30 mouse cellular contexts compared by ENCODE assay signal in genomic region chr6:77950690-77951089, GRCm38 (mm10). TPM values are rescaled to one million over a fixed set of nuclear protein-coding genes. Genes with fewer than 3 reads are reported as not detected.
A peak's percentile ranks its signal among the peaks of the same experiment; 100 is the strongest.
DNase-seq lines count a peak whose midpoint lies in the region; ATAC-seq and TF ChIP-seq lines count a peak whose summit lies in the region.
"Had no signal": no experiment of that assay in that cellular context is flagged by ENCODE, and none has a peak within 500 bp of the region (broad histone marks: within the 10 kb centered on the region; RNA-seq: fewer than 3 reads in every experiment).

No protein-coding gene starts in this region.

- H3K4me3 ChIP-seq in forebrain, embryonic 13.5 days, result no peak overlapping the region
- H3K4me3 ChIP-seq in forebrain, embryonic 11.5 days (ENCODE audit: low read depth, low read length), result no peak overlapping the region
- H3K4me3 ChIP-seq in hindbrain, postnatal 0 days (ENCODE audit: low read length), result no peak overlapping the region
- H3K4me3 ChIP-seq in hindbrain, embryonic 14.5 days (replicated peaks; ENCODE audit: low read length), result no peak overlapping the region
- H3K4me3 ChIP-seq in midbrain, embryonic 15.5 days, result no peak overlapping the region
- no peak overlapping the region for H3K4me3 ChIP-seq in neural tube, embryonic 15.5 days (replicated peaks)
- H3K4me3 ChIP-seq: embryonic facial prominence, embryonic 10.5 days; embryonic facial prominence, embryonic 15.5 days; hindbrain, embryonic 12.5 days; kidney, embryonic 15.5 days; liver, embryonic 12.5 days; megakaryocyte, embryonic 14.5 days; stomach, embryonic 15.5 days had no signal

- TF ChIP-seq CTCF in hindbrain, postnatal 0 days (IDR thresholded peaks at IDR 0.05; ENCODE audit: low read depth), result no peak

- H3K27me3 ChIP-seq in forebrain, embryonic 13.5 days, result no peaks in the 10 kb centered on the region
- no peaks in the 10 kb centered on the region for H3K27me3 ChIP-seq in forebrain, embryonic 11.5 days (ENCODE audit: control insufficient read depth, insufficient read depth, low read length)
- H3K27me3 ChIP-seq in hindbrain, postnatal 0 days (ENCODE audit: insufficient read depth, low read length), result no peaks in the 10 kb centered on the region
- H3K27me3 ChIP-seq in hindbrain, embryonic 14.5 days (ENCODE audit: control insufficient read depth, insufficient read depth, low read length), result no peaks in the 10 kb centered on the region
- no peaks in the 10 kb centered on the region for H3K27me3 ChIP-seq in midbrain, embryonic 15.5 days (replicated peaks)
- no peaks in the 10 kb centered on the region for H3K27me3 ChIP-seq in neural tube, embryonic 15.5 days (replicated peaks)
- H3K27me3 ChIP-seq: embryonic facial prominence, embryonic 15.5 days; hindbrain, embryonic 12.5 days; kidney, embryonic 15.5 days; liver, embryonic 12.5 days; megakaryocyte, embryonic 14.5 days; stomach, embryonic 15.5 days had no signal

- no peak for DNase-seq in forebrain, embryonic 11.5 days (ENCODE audit: low spot score)
- DNase-seq in hindbrain, postnatal 0 days (ENCODE audit: low spot score), result no peak
- DNase-seq in hindbrain, embryonic 14.5 days (ENCODE audit: low spot score), result no peak
- peak; percentile 18 to 22 for DNase-seq in cerebellum, postnatal 25 days
- no peak for DNase-seq in adrenal gland, adult 18-20 months (ENCODE audit: low spot score in 2 of 2)
- DNase-seq: adrenal gland, adult 2 months; B cell, adult 2 months; gastrocnemius, postnatal 25 days; heart, adult 11 months; heart, postnatal 36 days; kidney, adult 18-20 months; kidney, postnatal 25 days; left cerebral cortex, postnatal 4 days; liver, postnatal 0 days; lung, postnatal 4 days; right cerebral cortex, postnatal 25 days had no signal

- no peak overlapping the region for H3K4me2 ChIP-seq in forebrain, embryonic 13.5 days
- no peak overlapping the region for H3K4me2 ChIP-seq in forebrain, embryonic 11.5 days (ENCODE audit: low read depth, low read length, severe bottlenecking)
- H3K4me2 ChIP-seq in hindbrain, postnatal 0 days (ENCODE audit: low read depth, low read length), result no peak overlapping the region
- H3K4me2 ChIP-seq in hindbrain, embryonic 14.5 days (replicated peaks), result no peak overlapping the region
- no peak overlapping the region for H3K4me2 ChIP-seq in midbrain, embryonic 15.5 days
- H3K4me2 ChIP-seq in neural tube, embryonic 15.5 days, result no peak overlapping the region
- H3K4me2 ChIP-seq: embryonic facial prominence, embryonic 15.5 days; heart, embryonic 11.5 days; hindbrain, embryonic 12.5 days; kidney, embryonic 15.5 days; liver, embryonic 12.5 days; stomach, embryonic 15.5 days had no signal

- 0 out of 2 replicates have a peak, but pooled peaks cover 4% of the 10 kb centered on the region for H3K36me3 ChIP-seq in forebrain, embryonic 13.5 days (ENCODE audit: poor library complexity, severe bottlenecking)
- no peaks in the 10 kb centered on the region for H3K36me3 ChIP-seq in forebrain, embryonic 11.5 days (ENCODE audit: control insufficient read depth, insufficient read depth, low read length)
- H3K36me3 ChIP-seq in hindbrain, postnatal 0 days (ENCODE audit: insufficient read depth, low read length), result no peaks in the 10 kb centered on the region
- no peaks in the 10 kb centered on the region for H3K36me3 ChIP-seq in hindbrain, embryonic 14.5 days (replicated peaks; ENCODE audit: control insufficient read depth, insufficient read depth)
- no peaks in the 10 kb centered on the region for H3K36me3 ChIP-seq in midbrain, embryonic 15.5 days (replicated peaks)
- no peaks in the 10 kb centered on the region for H3K36me3 ChIP-seq in neural tube, embryonic 15.5 days
- H3K36me3 ChIP-seq: embryonic facial prominence, embryonic 10.5 days; embryonic facial prominence, embryonic 15.5 days; hindbrain, embryonic 12.5 days; kidney, embryonic 15.5 days; liver, embryonic 12.5 days; stomach, embryonic 15.5 days had no signal

- H3K9ac ChIP-seq in forebrain, embryonic 13.5 days, result no peak overlapping the region
- H3K9ac ChIP-seq in forebrain, embryonic 11.5 days (ENCODE audit: low read length), result no peak overlapping the region
- no peak overlapping the region for H3K9ac ChIP-seq in hindbrain, postnatal 0 days (replicated peaks; ENCODE audit: low read length)
- no peak overlapping the region for H3K9ac ChIP-seq in hindbrain, embryonic 14.5 days
- no peak overlapping the region for H3K9ac ChIP-seq in midbrain, embryonic 15.5 days
- H3K9ac ChIP-seq in neural tube, embryonic 15.5 days (replicated peaks), result no peak overlapping the region
- H3K9ac ChIP-seq: embryonic facial prominence, embryonic 15.5 days; hindbrain, embryonic 12.5 days; kidney, embryonic 15.5 days; liver, embryonic 12.5 days; liver, postnatal 0 days; stomach, embryonic 15.5 days had no signal

- H3K4me1 ChIP-seq in forebrain, embryonic 13.5 days, result peaks cover 10% of the 10 kb centered on the region
- H3K4me1 ChIP-seq in forebrain, embryonic 11.5 days (replicated peaks; ENCODE audit: control insufficient read depth, insufficient read depth, low read length), result no peaks in the 10 kb centered on the region
- peaks cover 6% of the 10 kb centered on the region; the same call in 1 of the 2 replicates for H3K4me1 ChIP-seq in hindbrain, postnatal 0 days (ENCODE audit: insufficient read depth, low read length)
- H3K4me1 ChIP-seq in hindbrain, embryonic 14.5 days (replicated peaks; ENCODE audit: control insufficient read depth, insufficient read depth, low read length), result no peaks in the 10 kb centered on the region
- H3K4me1 ChIP-seq in midbrain, embryonic 15.5 days, result peaks cover 6% of the 10 kb centered on the region
- H3K4me1 ChIP-seq in neural tube, embryonic 15.5 days, result no peaks in the 10 kb centered on the region
- H3K4me1 ChIP-seq: embryonic facial prominence, embryonic 10.5 days; embryonic facial prominence, embryonic 15.5 days; kidney, embryonic 15.5 days; liver, embryonic 12.5 days; megakaryocyte, embryonic 14.5 days; stomach, embryonic 15.5 days had no signal

- H3K9me3 ChIP-seq in forebrain, embryonic 13.5 days (replicated peaks), result no peaks in the 10 kb centered on the region
- H3K9me3 ChIP-seq in forebrain, embryonic 11.5 days (ENCODE audit: control insufficient read depth, low read length), result no peaks in the 10 kb centered on the region
- no peaks in the 10 kb centered on the region for H3K9me3 ChIP-seq in hindbrain, postnatal 0 days (ENCODE audit: low read length)
- H3K9me3 ChIP-seq in hindbrain, embryonic 14.5 days (ENCODE audit: control insufficient read depth, low read length), result no peaks in the 10 kb centered on the region
- H3K9me3 ChIP-seq in midbrain, embryonic 15.5 days, result no peaks in the 10 kb centered on the region
- no peaks in the 10 kb centered on the region for H3K9me3 ChIP-seq in neural tube, embryonic 15.5 days (replicated peaks)
- H3K9me3 ChIP-seq: embryonic facial prominence, embryonic 10.5 days; embryonic facial prominence, embryonic 15.5 days; hindbrain, embryonic 12.5 days; kidney, embryonic 15.5 days; liver, embryonic 12.5 days; megakaryocyte, embryonic 14.5 days; stomach, embryonic 15.5 days had no signal

- 80% methylated on average over 2 of the region's 2 CpGs for WGBS in forebrain, embryonic 13.5 days
- WGBS in forebrain, embryonic 11.5 days, result 90% methylated on average over 2 of the region's 2 CpGs
- 80% methylated on average over 2 of the region's 2 CpGs for WGBS in hindbrain, postnatal 0 days
- 91% methylated on average over 2 of the region's 2 CpGs for WGBS in hindbrain, embryonic 14.5 days
- 81% methylated on average over 2 of the region's 2 CpGs for WGBS in midbrain, embryonic 15.5 days
- 92% methylated on average over 2 of the region's 2 CpGs for whole genome bisulfite sequencing in neural tube, embryonic 15.5 days

- ATAC-seq in forebrain, embryonic 13.5 days, result peak; percentile 33; the same call in 1 of the 2 replicates
- ATAC-seq in forebrain, embryonic 11.5 days (replicated peaks; ENCODE audit: low FRiP score), result no peak
- 0 out of 2 replicates have a peak, but pooled peaks have one; percentile 21 for ATAC-seq in hindbrain, postnatal 0 days
- no peak for ATAC-seq in hindbrain, embryonic 14.5 days (ENCODE audit: low FRiP score)
- 0 out of 2 replicates have a peak, but pooled peaks have one; percentile 37 for ATAC-seq in midbrain, embryonic 15.5 days (replicated peaks)
- no peak for ATAC-seq in neural tube, embryonic 15.5 days (ENCODE audit: low FRiP score)
- ATAC-seq: liver, embryonic 12.5 days; liver, postnatal 0 days; lung, postnatal 0 days had no signal

- H3K27ac ChIP-seq in forebrain, embryonic 13.5 days, result no peak overlapping the region
- H3K27ac ChIP-seq in forebrain, embryonic 11.5 days (ENCODE audit: low read depth, low read length), result no peak overlapping the region
- 0 out of 2 replicates have a peak overlapping the region, but pooled peaks have one; percentile 20 for H3K27ac ChIP-seq in hindbrain, postnatal 0 days
- no peak overlapping the region for H3K27ac ChIP-seq in hindbrain, embryonic 14.5 days
- H3K27ac ChIP-seq in midbrain, embryonic 15.5 days, result no peak overlapping the region
- no peak overlapping the region for H3K27ac ChIP-seq in neural tube, embryonic 15.5 days (replicated peaks)
- H3K27ac ChIP-seq: embryonic facial prominence, embryonic 10.5 days; embryonic facial prominence, embryonic 15.5 days; hindbrain, embryonic 12.5 days; kidney, embryonic 15.5 days; liver, embryonic 12.5 days; stomach, embryonic 15.5 days had no signal

RNA-seq across cellular contexts. Expression of gene Ctnna2, which starts 28.8 kb away (rescaled TPM):
- 83.4 and 100.0 TPM in 2 replicates for polyA plus RNA-seq in forebrain, embryonic 13.5 days (2015; fragmentation: Nextera tagmentation; extraction: Ambion mirVana)
- 38.5 and 45.5 TPM in 2 replicates for polyA plus RNA-seq in forebrain, embryonic 11.5 days (2014; fragmentation: Nextera tagmentation; extraction: Ambion mirVana)
- total RNA-seq in hindbrain, postnatal 0 days (2014; rRNA removed), result 150 TPM in 2 replicates
- 83.5 and 95.0 TPM in 2 replicates for polyA plus RNA-seq in hindbrain, postnatal 0 days (2015; fragmentation: Nextera tagmentation; extraction: Ambion mirVana)
- polyA plus RNA-seq in hindbrain, embryonic 14.5 days (2014; fragmentation: Nextera tagmentation; extraction: Ambion mirVana), result 122 and 134 TPM in 2 replicates
- polyA plus RNA-seq in midbrain, embryonic 15.5 days (2015; fragmentation: Nextera tagmentation; extraction: Ambion mirVana), result 137 and 145 TPM in 2 replicates
- 99.0 and 119 TPM in 2 replicates for polyA plus RNA-seq in neural tube, embryonic 15.5 days (2015; fragmentation: Nextera tagmentation; extraction: Ambion mirVana)
- total RNA-seq in adrenal gland, adult 18-20 months (2021), result 1 to 10 TPM; 2.6 to 3.5 TPM
- total RNA-seq: gastrocnemius, adult 18-20 months; gastrocnemius, postnatal 25 days; heart, postnatal 36 days; monocyte, adult 5-6 weeks had no signal
- polyA plus RNA-seq: liver, postnatal 0 days had no signal

Comparison
In these comparisons a context has a peak if more than half of its experiments do, and no peak if none do; other contexts are left out.
1. ATAC-seq: peak in forebrain, embryonic 13.5 days (single experiment), hindbrain, postnatal 0 days (single experiment) and midbrain, embryonic 15.5 days (single experiment); none in forebrain, embryonic 11.5 days (single experiment), hindbrain, embryonic 14.5 days (single experiment) and neural tube, embryonic 15.5 days (single experiment).
2. DNase-seq: peak in cerebellum, postnatal 25 days (2 of 2); none in forebrain, embryonic 11.5 days (single experiment), hindbrain, postnatal 0 days (single experiment), hindbrain, embryonic 14.5 days (single experiment) and adrenal gland, adult 18-20 months (0 of 2).